Mouse (Mus musculus) MEL (cell line): Measurements from ENCODE around the gene Ehd2. TPM values are rescaled to one million over a fixed set of nuclear protein-coding genes. Genes with fewer than 3 reads are reported as not detected.
"Not testable (repeated sequence)": the region's sequence is repeated elsewhere in the genome, so short reads cannot be mapped to it uniquely, and the experiment has no call there.

Experiments used
- DNase-seq: peaks from one replicate; pipeline ENCODE4 v3.0.0; 2011; ENCODE audit warnings: low read depth, low spot score
- H3K27ac ChIP-seq: 2 replicates; pipeline ENCODE4 v1.5.1; 2012; ENCODE audit warnings: low read depth, mild to moderate bottlenecking, control low read depth, low read length, moderate library complexity; ENCODE audit not compliant: control insufficient read depth
- H3K27me3 ChIP-seq, 2 experiments: fragments of 150-350 bp in 1 of 2; sonication (generic) in 1 of 2; 2 replicates each; pipeline ENCODE4 v1.6.1; 2012; ENCODE audit warnings: low read length in 2 of 2, mild to moderate bottlenecking in 2 of 2, improper control_type of control experiment in 1 of 2, moderate library complexity in 1 of 2; ENCODE audit not compliant: insufficient read depth in 2 of 2, control insufficient read depth in 1 of 2
- H3K36me3 ChIP-seq, 2 experiments: 2 replicates each; pipeline ENCODE4 v1.6.1; 2012 to 2014; ENCODE audit warnings: low read length in 2 of 2, improper control_type of control experiment in 1 of 2, inconsistent platforms in 1 of 2, mild to moderate bottlenecking in 1 of 2; ENCODE audit not compliant: insufficient read depth in 2 of 2, control insufficient read depth in 1 of 2
- H3K4me1 ChIP-seq, 2 experiments: fragments of 150-350 bp in 1 of 2; sonication (generic) in 1 of 2; 2 replicates each; pipeline ENCODE4 v1.6.1; 2012; ENCODE audit warnings: low read length in 2 of 2, improper control_type of control experiment in 1 of 2, mild to moderate bottlenecking in 1 of 2; ENCODE audit not compliant: insufficient read depth in 2 of 2, control insufficient read depth in 1 of 2
- H3K4me3 ChIP-seq, 2 experiments: fragments of 150-350 bp in 1 of 2; sonication (generic) in 1 of 2; 2 replicates each; pipeline ENCODE4 v1.5.1; 2012; ENCODE audit warnings: low read depth in 2 of 2, low read length in 2 of 2, mild to moderate bottlenecking in 2 of 2, moderate library complexity in 2 of 2, control low read depth in 1 of 2, improper control_type of control experiment in 1 of 2; ENCODE audit not compliant: control insufficient read depth in 1 of 2, insufficient read depth in 1 of 2
- H3K79me2 ChIP-seq: 2 replicates; pipeline ENCODE4 v1.6.1; 2012; ENCODE audit warnings: mild to moderate bottlenecking, low read length, moderate library complexity; ENCODE audit not compliant: control insufficient read depth, poor library complexity, insufficient read depth
- H3K9ac ChIP-seq: 2 replicates; pipeline ENCODE4 v1.6.1; 2012; ENCODE audit warnings: low read depth, mild to moderate bottlenecking, control low read depth, low read length, moderate library complexity; ENCODE audit not compliant: control insufficient read depth, poor library complexity, severe bottlenecking
- H3K9me3 ChIP-seq: fragments of 150-350 bp; sonication (generic); replicated peaks from 2 replicates; pipeline ENCODE4 v1.6.1; 2012; ENCODE audit warnings: mild to moderate bottlenecking, low read length, improper control_type of control experiment, moderate library complexity; ENCODE audit not compliant: insufficient read depth
- BHLHE40 ChIP-seq: IDR thresholded peaks from 2 replicates; pipeline ENCODE4 v1.6.1; 2012; ENCODE audit warnings: low read depth, mild to moderate bottlenecking, inconsistent platforms, low read length, improper control_type of control experiment, borderline replicate concordance
- CTCF ChIP-seq, 3 experiments: IDR thresholded peaks in 2 of 3; conservative IDR thresholded peaks in 1 of 3; 2 replicates each; pipeline ENCODE4 v1.5.1; 2011 to 2012; ENCODE audit warnings: low read length in 3 of 3, low read depth in 2 of 3, mild to moderate bottlenecking in 2 of 3, improper control_type of control experiment in 1 of 3, inconsistent platforms in 1 of 3, mixed read lengths in 1 of 3, moderate library complexity in 1 of 3; ENCODE audit not compliant: control insufficient read depth in 1 of 3, insufficient read depth in 1 of 3, poor library complexity in 1 of 3, severe bottlenecking in 1 of 3
- EP300 ChIP-seq, 2 experiments: IDR thresholded peaks; 2 replicates each; pipeline ENCODE4 v1.6.1; 2011; ENCODE audit warnings: improper control_type of control experiment in 2 of 2, low read length in 2 of 2, low read depth in 1 of 2, mild to moderate bottlenecking in 1 of 2
- ETS1 ChIP-seq: IDR thresholded peaks from 2 replicates; pipeline ENCODE4 v1.6.1; 2012; ENCODE audit warnings: low read depth, mild to moderate bottlenecking, inconsistent platforms, low read length, improper control_type of control experiment, moderate library complexity
- GABPA ChIP-seq: IDR thresholded peaks from 2 replicates; pipeline ENCODE4 v1.6.1; 2012; ENCODE audit warnings: low read depth, mild to moderate bottlenecking, inconsistent platforms, low read length, improper control_type of control experiment, moderate library complexity
- GATA1 ChIP-seq: IDR thresholded peaks from 2 replicates; pipeline ENCODE4 v1.6.1; 2011; ENCODE audit warnings: low read depth, low read length, improper control_type of control experiment
- JUND ChIP-seq: IDR thresholded peaks from 2 replicates; pipeline ENCODE4 v1.6.1; 2011; ENCODE audit warnings: low read depth, mild to moderate bottlenecking, improper control_type of control experiment, low read length
- MAX ChIP-seq: IDR thresholded peaks from 2 replicates; pipeline ENCODE4 v1.6.1; 2011; ENCODE audit warnings: low read length, improper control_type of control experiment
- MAZ ChIP-seq: IDR thresholded peaks from 2 replicates; pipeline ENCODE4 v1.6.1; 2012; ENCODE audit warnings: low read depth, mild to moderate bottlenecking, inconsistent platforms, low read length, improper control_type of control experiment
- NRF1 ChIP-seq: IDR thresholded peaks from 2 replicates; pipeline ENCODE4 v1.6.1; 2014; ENCODE audit warnings: low read depth, mild to moderate bottlenecking, inconsistent platforms, low read length, improper control_type of control experiment, moderate library complexity; ENCODE audit not compliant: poor library complexity, insufficient read depth, severe bottlenecking
- POLR2A ChIP-seq, 2 experiments: IDR thresholded peaks; 2 replicates each; pipeline ENCODE4 v1.6.1; 2011 to 2012; ENCODE audit warnings: low read length in 2 of 2, mild to moderate bottlenecking in 2 of 2, control low read depth in 1 of 2, improper control_type of control experiment in 1 of 2, low read depth in 1 of 2, moderate library complexity in 1 of 2; ENCODE audit not compliant: control insufficient read depth in 1 of 2, insufficient read depth in 1 of 2, poor library complexity in 1 of 2
- POLR2AphosphoS2 ChIP-seq: IDR thresholded peaks from 2 replicates; pipeline ENCODE4 v1.6.1; 2011; ENCODE audit warnings: low read length, improper control_type of control experiment
- RAD21 ChIP-seq: IDR thresholded peaks from 2 replicates; pipeline ENCODE4 v1.6.1; 2011; ENCODE audit warnings: mild to moderate bottlenecking, low read depth, low read length, improper control_type of control experiment
- RCOR1 ChIP-seq: IDR thresholded peaks from 2 replicates; pipeline ENCODE4 v1.6.1; 2012; ENCODE audit warnings: low read depth, mild to moderate bottlenecking, inconsistent platforms, low read length, improper control_type of control experiment
- SMC3 ChIP-seq: IDR thresholded peaks from 2 replicates; pipeline ENCODE4 v1.6.1; 2011; ENCODE audit warnings: low read depth, low read length, improper control_type of control experiment
- UBTF ChIP-seq: IDR thresholded peaks from 2 replicates; pipeline ENCODE4 v1.6.1; 2012; ENCODE audit warnings: low read depth, mild to moderate bottlenecking, inconsistent platforms, low read length, improper control_type of control experiment, moderate library complexity, borderline replicate concordance; ENCODE audit not compliant: insufficient read depth
- USF2 ChIP-seq, 2 experiments: IDR thresholded peaks; 2 replicates each; pipeline ENCODE4 v1.6.1; 2011 to 2012; ENCODE audit warnings: improper control_type of control experiment in 2 of 2, low read length in 2 of 2, borderline replicate concordance in 1 of 2, inconsistent platforms in 1 of 2, low read depth in 1 of 2, mild to moderate bottlenecking in 1 of 2; ENCODE audit not compliant: insufficient read depth in 1 of 2
- ZNF384 ChIP-seq: IDR thresholded peaks from 2 replicates; pipeline ENCODE4 v1.6.1; 2012; ENCODE audit warnings: low read depth, mild to moderate bottlenecking, inconsistent platforms, low read length, improper control_type of control experiment
- polyA plus RNA-seq, 2 experiments: library from polyadenylated mRNA; stranded (reverse) in 1 of 2; unstranded in 1 of 2; fragments of >175 nt in 1 of 2; fragments of >200 nt in 1 of 2; gene quantifications; 2 replicates each; pipeline versions ENCODE4 v1.2.1 to v1.2.4; 2012; ENCODE audit warnings: low replicate concordance in 2 of 2, low read depth in 1 of 2; ENCODE audit not compliant: insufficient read length in 2 of 2, insufficient read depth in 1 of 2, missing spikeins in 1 of 2
- total RNA-seq: library from RNA; depleted of rRNA; stranded (reverse); fragments of 300-350 nt; gene quantifications from 2 replicates; pipeline ENCODE4 v1.2.3, GENCODE M21; 2012

The Ehd2 gene
- total and polyA plus RNA-seq, 3 experiments: 3.2 to 6.2 TPM; not detected in 1

DNA sequence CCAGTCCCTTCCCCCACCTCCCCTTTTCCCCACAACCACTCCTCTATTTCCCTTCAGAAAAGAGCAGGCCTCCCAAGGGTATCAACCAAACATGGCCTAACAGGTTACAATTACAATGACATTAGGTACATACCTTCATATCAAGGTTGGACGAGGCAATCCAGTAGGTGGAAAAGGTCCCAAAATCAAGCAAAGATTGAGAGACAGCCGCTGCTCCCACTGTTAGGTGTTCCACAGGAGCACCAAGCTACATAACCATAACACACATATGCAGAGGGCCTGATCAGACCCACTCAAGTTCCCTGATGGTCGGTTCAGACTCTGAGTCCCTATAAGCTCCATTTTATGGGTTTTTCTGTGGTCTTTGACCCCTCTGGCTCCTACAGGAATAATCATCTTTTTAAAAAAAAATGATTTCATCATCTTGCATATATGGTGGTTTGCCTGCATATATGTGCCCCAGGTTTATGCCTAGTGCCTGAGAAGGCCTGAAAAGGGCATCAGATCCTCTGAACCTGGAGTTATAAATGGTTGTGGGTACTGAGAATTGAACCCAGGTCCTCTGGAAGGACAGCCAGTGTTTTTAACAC, 51.1 kb downstream of the Ehd2 start:
- H3K9ac ChIP-seq: no peak overlapping the region
- no peaks in the 10 kb centered on the region for H3K9me3 ChIP-seq
- H3K27me3 ChIP-seq: no peaks in the 10 kb centered on the region
- peaks cover 0 to 4% of the 10 kb centered on the region in 2 experiments; a peak in 2 of 4 replicates for H3K36me3 ChIP-seq
- peaks cover 0 to 6% of the 10 kb centered on the region in 2 experiments; a peak in 3 of 4 replicates for H3K4me1 ChIP-seq
- H3K27ac ChIP-seq: no peak overlapping the region
- no peak overlapping the region for H3K4me3 ChIP-seq
- TF ChIP-seq POLR2AphosphoS2 (peak; percentile 44), MAZ (no peak), RCOR1 (no peak), ZNF384 (no peak), RAD21 (no peak)
- TF ChIP-seq, all 39 proteins: peak for 1
- H3K79me2 ChIP-seq: peaks cover 11% of the 10 kb centered on the region
- no peak for DNase-seq

DNA sequence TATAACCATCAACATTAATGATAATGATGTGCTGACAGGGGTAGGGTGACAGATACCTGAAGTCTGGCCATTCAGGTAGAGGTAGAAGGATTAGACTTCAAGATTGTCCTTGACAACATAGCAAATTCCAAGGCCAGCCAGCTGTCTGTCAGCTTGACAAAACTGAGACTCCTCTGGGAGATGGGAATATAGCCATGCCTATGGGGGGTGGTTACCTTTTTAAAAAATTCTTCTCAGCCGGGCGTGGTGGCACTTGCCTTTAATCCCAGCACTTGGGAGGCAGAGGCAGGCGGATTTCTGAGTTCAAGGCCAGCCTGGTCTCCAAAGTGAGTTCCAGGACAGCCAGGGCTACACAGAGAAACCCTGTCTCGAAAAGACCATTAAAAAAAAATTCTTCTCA, 51.7 kb downstream of the Ehd2 start:
- not testable (repeated sequence) for H3K27ac ChIP-seq, H3K9me3 ChIP-seq, H3K4me1 ChIP-seq, H3K4me3 ChIP-seq, H3K79me2 ChIP-seq, DNase-seq, H3K9ac ChIP-seq, H3K27me3 ChIP-seq, H3K36me3 ChIP-seq
- TF ChIP-seq POLR2AphosphoS2: peak; percentile 25; the same call in 1 of the 2 replicates

DNA sequence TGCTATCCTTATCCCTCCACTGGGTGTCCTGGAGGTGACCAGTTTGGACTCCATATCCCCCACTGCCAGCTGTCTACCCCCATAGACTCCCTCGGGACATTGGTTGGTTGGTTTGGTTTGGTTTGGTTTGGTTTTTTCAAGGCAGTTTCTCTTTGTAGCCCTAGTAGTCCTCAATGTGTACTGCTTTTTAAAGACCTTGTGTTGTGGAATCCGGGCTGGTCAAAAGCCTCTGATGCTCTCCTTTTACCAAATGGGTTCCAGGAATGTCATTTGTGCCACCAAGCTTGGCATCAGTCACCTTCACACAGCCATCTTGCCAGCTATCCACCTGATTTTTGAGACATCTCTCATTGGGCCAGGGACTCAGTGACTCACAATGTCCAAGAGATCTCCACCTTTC, 52.6 kb downstream of the Ehd2 start:
- Histone ChIP-seq H3K4me3 (no peak overlapping the region), H3K27ac (no peak overlapping the region), H3K9me3 (no peaks in the 10 kb centered on the region), H3K36me3 (no peaks in the 10 kb centered on the region), H3K79me2 (no peaks in the 10 kb centered on the region), H3K27me3 (no peaks in the 10 kb centered on the region), H3K9ac (no peak overlapping the region), H3K4me1 (no peaks in the 10 kb centered on the region)
- DNase-seq: no peak
- no peak for TF ChIP-seq SMC3
- TF ChIP-seq GATA1: no peak
- TF ChIP-seq GABPA: no peak
- TF ChIP-seq EP300 (IDR thresholded peaks at IDR 0.05; ENCODE audit: low read depth in 1 of 2, low read length in 2 of 2): no peak
- TF ChIP-seq MAX: no peak
- no peak for TF ChIP-seq POLR2AphosphoS2
- TF ChIP-seq UBTF: no peak
- no peak for TF ChIP-seq BHLHE40
- no peak for TF ChIP-seq ETS1
- no peak for TF ChIP-seq MAZ
- no peak for TF ChIP-seq POLR2A (IDR thresholded peaks at IDR 0.05; ENCODE audit: control insufficient read depth in 1 of 2, insufficient read depth in 1 of 2, low read depth in 1 of 2, low read length in 2 of 2, poor library complexity in 1 of 2)
- no peak for TF ChIP-seq JUND
- TF ChIP-seq ZNF384: no peak
- no peak for TF ChIP-seq NRF1
- TF ChIP-seq CTCF (IDR thresholded peaks at IDR 0.05 in 2 of 3, conservative IDR thresholded peaks at IDR 0.05 in 1 of 3; ENCODE audit: control insufficient read depth in 1 of 3, insufficient read depth in 1 of 3, low read depth in 2 of 3, low read length in 3 of 3, poor library complexity in 1 of 3, severe bottlenecking in 1 of 3): no peak
- TF ChIP-seq RCOR1: no peak
- no peak for TF ChIP-seq USF2 (IDR thresholded peaks at IDR 0.05; ENCODE audit: borderline replicate concordance in 1 of 2, insufficient read depth in 1 of 2, low read depth in 1 of 2, low read length in 2 of 2)
